Mouse (Mus musculus) heart, adult 2 months (tissue): ENCODE measurements at regions not wholly inside any gene's neighbourhood (a gene's known extent, or its start where the extent isn't known, plus 50 kb on each side); places are given as distances from the start of the nearest gene placed in this dataset.

ENCODE experiments used
- DNase-seq, 2 experiments: peaks; one replicate each; pipeline ENCODE4 v3.0.0; 2021
- H3K27ac ChIP-seq: fragments of 200-600 bp; 2 replicates; pipeline ENCODE4 v1.8.1; 2022
- H3K27me3 ChIP-seq: fragments of 200-500 bp; 2 replicates; pipeline ENCODE4 v1.6.1; 2012; ENCODE audit warnings: mild to moderate bottlenecking, low read length, inconsistent platforms, mixed read lengths; ENCODE audit not compliant: control insufficient read depth, insufficient read depth
- H3K36me3 ChIP-seq: fragments of 200-500 bp; 2 replicates; pipeline ENCODE4 v1.6.1; 2012; ENCODE audit warnings: low read length, inconsistent platforms; ENCODE audit not compliant: control insufficient read depth, insufficient read depth
- H3K4me1 ChIP-seq: fragments of 200-500 bp; 2 replicates; pipeline ENCODE4 v1.6.1; 2011; ENCODE audit warnings: low read length; ENCODE audit not compliant: control insufficient read depth, insufficient read depth
- H3K4me3 ChIP-seq: fragments of 200-600 bp; 2 replicates; pipeline ENCODE4 v1.8.1; 2022
- H3K79me2 ChIP-seq: fragments of 200-500 bp; replicated peaks from 2 replicates; pipeline ENCODE4 v1.6.1; 2012; ENCODE audit warnings: mild to moderate bottlenecking, inconsistent platforms, low read length, moderate library complexity, mixed read lengths; ENCODE audit not compliant: control insufficient read depth, insufficient read depth
- H3K9ac ChIP-seq: fragments of 200-500 bp; 2 replicates; pipeline ENCODE4 v1.6.1; 2012; ENCODE audit warnings: low read depth, mild to moderate bottlenecking, control low read depth, inconsistent platforms, low read length, mixed read lengths
- CTCF ChIP-seq: fragments of 200-600 bp; IDR thresholded peaks from 2 replicates; pipeline ENCODE4 v1.8.1; 2022; ENCODE audit warnings: antibody characterized with exemption, mild to moderate bottlenecking, moderate library complexity
- EP300 ChIP-seq: fragments of 200-500 bp; IDR thresholded peaks from 2 replicates; pipeline ENCODE4 v1.6.1; 2011; ENCODE audit warnings: low read depth, low read length, control low read depth; ENCODE audit not compliant: insufficient read depth
- POLR2A ChIP-seq: fragments of 200-500 bp; IDR thresholded peaks from 2 replicates; pipeline ENCODE4 v1.6.1; 2011; ENCODE audit warnings: mild to moderate bottlenecking, low read depth, low read length, control low read depth; ENCODE audit not compliant: insufficient read depth
- WGBS: fragments of 180-500 bp; shearing (Covaris S2); methylation state at CpG from one replicate; pipeline ENCODE4 v1.1.7; 2018; 5-methylcytosine and 5-hydroxymethylcytosine counted together
- intact Hi-C: fragments of 180-260 bp; cut with DNase I; formaldehyde crosslinking; loops from one replicate; pipeline ENCODE4 v1.15.1; 2025

- no peak for DNase-seq
- no peaks in the 10 kb centered on the region for H3K4me1 ChIP-seq
- H3K9ac ChIP-seq, result no peak overlapping the region
- TF ChIP-seq CTCF (no peak), EP300 (no peak), POLR2A (no peak)
- H3K4me3 ChIP-seq, result no peak overlapping the region
- WGBS, result 71% methylated on average over 4 of the region's 4 CpGs
- H3K79me2 ChIP-seq, result no peaks in the 10 kb centered on the region
- no peaks in the 10 kb centered on the region for H3K36me3 ChIP-seq
- H3K27ac ChIP-seq, result no peak overlapping the region
- H3K27me3 ChIP-seq, result no peaks in the 10 kb centered on the region
- intact Hi-C loops, result no loop called here
Measured at GRCm38 (mm10) chr4:131118586-131118985, 174.4 kb downstream of the Matn1 start.

GRCm38 (mm10) chr4:131119621-131120020 is 175.4 kb downstream of the Matn1 start:
- Histone ChIP-seq H3K4me3 (no peak overlapping the region), H3K9ac (no peak overlapping the region), H3K4me1 (no peaks in the 10 kb centered on the region), H3K79me2 (no peaks in the 10 kb centered on the region), H3K27ac (no peak overlapping the region), H3K36me3 (no peaks in the 10 kb centered on the region), H3K27me3 (no peaks in the 10 kb centered on the region)
- 73% methylated on average over 2 of the region's 2 CpGs for WGBS
- TF ChIP-seq EP300 (no peak), CTCF (no peak), POLR2A (no peak)
- no peak for DNase-seq
- intact Hi-C loops, result no loop called here

DNA sequence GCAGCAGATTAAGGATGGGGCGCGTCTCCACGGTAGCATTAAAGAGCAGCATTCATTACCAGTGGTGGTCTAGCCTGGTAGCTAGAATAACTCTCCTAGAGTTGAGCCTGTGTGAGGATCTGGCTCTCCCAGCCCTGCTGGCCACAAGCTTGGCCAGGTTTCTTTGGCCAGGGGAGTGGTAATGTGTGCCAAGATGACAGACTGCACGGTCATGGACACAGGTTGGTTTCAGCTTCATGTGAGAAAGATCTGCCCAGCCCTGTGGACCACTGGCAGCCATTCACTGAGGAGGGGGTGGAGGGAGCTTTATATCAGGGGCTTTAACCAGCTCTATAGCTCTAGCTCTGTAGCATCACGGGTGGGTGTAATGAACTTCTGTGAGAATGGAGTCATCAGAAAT is 176.5 kb downstream of the Matn1 start:
- H3K79me2 ChIP-seq, result no peaks in the 10 kb centered on the region
- intact Hi-C loops, result no loop called here
- H3K4me3 ChIP-seq, result no peak overlapping the region
- no peaks in the 10 kb centered on the region for H3K4me1 ChIP-seq
- 79% methylated on average over 5 of the region's 5 CpGs for WGBS
- no peak overlapping the region for H3K9ac ChIP-seq
- no peak for DNase-seq
- TF ChIP-seq POLR2A (no peak), CTCF (no peak), EP300 (no peak)
- H3K27ac ChIP-seq, result no peak overlapping the region
- no peaks in the 10 kb centered on the region for H3K27me3 ChIP-seq
- H3K36me3 ChIP-seq, result no peaks in the 10 kb centered on the region

DNA sequence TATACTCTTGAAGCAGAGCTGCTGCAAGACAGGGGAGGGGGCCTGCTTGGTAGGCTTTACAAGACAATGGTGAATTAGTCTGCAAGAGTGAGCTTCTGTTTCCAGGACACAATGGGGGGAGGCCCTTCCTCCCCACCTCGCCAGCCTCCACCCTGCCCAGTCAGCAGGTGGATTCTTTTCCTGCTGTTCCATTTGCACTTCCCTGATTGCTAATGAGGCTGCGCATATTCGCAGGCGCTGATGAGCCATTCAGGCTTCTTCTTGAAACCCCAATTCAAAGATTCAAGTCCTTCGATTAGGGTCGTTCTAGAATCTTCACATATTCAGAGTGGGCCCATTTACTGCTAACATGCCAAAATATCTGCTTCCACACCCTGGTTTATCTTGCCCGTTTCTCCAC is 181.8 kb downstream of the Matn1 start:
- TF ChIP-seq POLR2A, result no peak
- no peak for TF ChIP-seq EP300
- no peak for TF ChIP-seq CTCF
- H3K4me3 ChIP-seq, result no peak overlapping the region
- H3K27me3 ChIP-seq, result no peaks in the 10 kb centered on the region
- H3K36me3 ChIP-seq, result no peaks in the 10 kb centered on the region
- intact Hi-C loops, result no loop called here
- WGBS, result 44% methylated on average over 7 of the region's 7 CpGs
- H3K4me1 ChIP-seq, result no peaks in the 10 kb centered on the region
- no peak overlapping the region for H3K27ac ChIP-seq
- no peaks in the 10 kb centered on the region for H3K79me2 ChIP-seq
- no peak overlapping the region for H3K9ac ChIP-seq
- DNase-seq, result no peak

GRCm38 (mm10) chr4:131126901-131127300 is 182.7 kb downstream of the Matn1 start:
- intact Hi-C loops, result no loop called here
- 45% methylated on average over 6 of the region's 6 CpGs for WGBS

GRCm38 (mm10) chr4:131128646-131129045 is 184.5 kb downstream of the Matn1 start:
- no peaks in the 10 kb centered on the region for H3K27me3 ChIP-seq
- H3K79me2 ChIP-seq, result no peaks in the 10 kb centered on the region
- H3K4me3 ChIP-seq, result no peak overlapping the region
- H3K9ac ChIP-seq, result no peak overlapping the region
- no peaks in the 10 kb centered on the region for H3K4me1 ChIP-seq
- intact Hi-C loops, result no loop called here
- WGBS, result 40% methylated on average over 3 of the region's 3 CpGs
- TF ChIP-seq CTCF, result no peak
- TF ChIP-seq POLR2A, result no peak
- TF ChIP-seq EP300, result no peak
- no peaks in the 10 kb centered on the region for H3K36me3 ChIP-seq
- no peak overlapping the region for H3K27ac ChIP-seq
- no peak for DNase-seq

More at GRCm38 (mm10) chr4:131126901-131127300, 182.7 kb downstream of the Matn1 start:
- H3K36me3 ChIP-seq, result no peaks in the 10 kb centered on the region
- H3K4me3 ChIP-seq, result no peak overlapping the region
- H3K27me3 ChIP-seq, result no peaks in the 10 kb centered on the region
- no peak for DNase-seq
- H3K27ac ChIP-seq, result no peak overlapping the region
- no peaks in the 10 kb centered on the region for H3K4me1 ChIP-seq
- TF ChIP-seq EP300 (no peak), CTCF (no peak), POLR2A (no peak)
- no peak overlapping the region for H3K9ac ChIP-seq
- H3K79me2 ChIP-seq, result no peaks in the 10 kb centered on the region

DNA sequence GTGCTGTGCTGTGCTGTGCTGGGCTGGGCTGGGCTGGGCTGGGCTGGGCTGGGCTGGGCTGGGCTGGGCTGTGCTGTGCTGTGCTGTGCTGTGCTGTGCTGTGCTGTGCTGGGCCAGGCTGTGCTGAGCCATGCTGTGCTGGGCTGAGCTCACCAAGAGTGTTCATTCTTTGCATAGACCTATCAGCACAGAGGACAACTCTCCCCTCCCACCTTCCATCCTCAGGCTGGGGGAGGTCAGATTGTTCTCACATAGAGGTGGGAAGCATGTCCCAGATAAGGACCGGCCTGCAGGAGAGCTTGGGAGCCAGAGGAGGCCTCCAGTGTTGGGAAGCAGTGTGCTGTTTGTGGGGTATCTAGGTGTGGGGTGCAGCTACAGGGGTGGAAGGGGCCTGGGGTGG is 188.0 kb downstream of the Matn1 start:
- WGBS, result 13% methylated on average over 1 of the region's 1 CpGs
- Histone ChIP-seq H3K27me3 (no peaks in the 10 kb centered on the region), H3K36me3 (no peaks in the 10 kb centered on the region), H3K79me2 (no peaks in the 10 kb centered on the region), H3K4me1 (no peaks in the 10 kb centered on the region), H3K4me3 (no peak overlapping the region), H3K9ac (no peak overlapping the region), H3K27ac (no peak overlapping the region)
- DNase-seq, result no peak
- intact Hi-C loops, result no loop called here
- TF ChIP-seq POLR2A (no peak), CTCF (no peak), EP300 (no peak)
